Mouse (Mus musculus): Measurements from ENCODE around the gene Arpc3. TPM values are rescaled to one million over a fixed set of nuclear protein-coding genes. Genes with fewer than 3 reads are reported as not detected.
"Not testable (repeated sequence)": the region's sequence is repeated elsewhere in the genome, so short reads cannot be mapped to it uniquely, and the experiment has no call there.

The Arpc3 gene
- total RNA-seq, 2 experiments from 2014 or later = 54.0 to 63.0 TPM

GRCm38 (mm10) chr5:122397495-122397894, 5.8 kb downstream of the Arpc3 start:
- no peak for DNase-seq (ENCODE audit: low spot score)

DNA sequence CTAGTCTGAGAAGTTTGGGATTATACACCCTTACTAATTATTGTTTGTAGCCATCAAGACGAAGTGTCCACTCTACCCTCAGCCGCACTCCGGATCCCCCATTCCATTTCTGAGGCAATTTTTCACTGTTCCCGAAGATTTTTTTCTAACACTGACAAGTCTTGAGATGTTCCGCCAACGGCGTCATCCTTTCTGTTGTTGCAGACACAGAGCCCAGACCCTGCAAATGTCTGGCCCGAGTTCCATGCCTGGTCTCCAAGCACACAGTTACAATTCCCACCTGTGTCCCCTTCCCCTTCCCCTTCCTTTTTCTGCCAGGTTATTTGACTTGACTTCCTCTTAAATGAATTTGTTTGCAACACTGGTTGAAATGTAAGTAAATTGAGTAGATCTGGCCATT, 8.2 kb downstream of the Arpc3 start:
- DNase-seq (ENCODE audit: low spot score) = no peak

DNA sequence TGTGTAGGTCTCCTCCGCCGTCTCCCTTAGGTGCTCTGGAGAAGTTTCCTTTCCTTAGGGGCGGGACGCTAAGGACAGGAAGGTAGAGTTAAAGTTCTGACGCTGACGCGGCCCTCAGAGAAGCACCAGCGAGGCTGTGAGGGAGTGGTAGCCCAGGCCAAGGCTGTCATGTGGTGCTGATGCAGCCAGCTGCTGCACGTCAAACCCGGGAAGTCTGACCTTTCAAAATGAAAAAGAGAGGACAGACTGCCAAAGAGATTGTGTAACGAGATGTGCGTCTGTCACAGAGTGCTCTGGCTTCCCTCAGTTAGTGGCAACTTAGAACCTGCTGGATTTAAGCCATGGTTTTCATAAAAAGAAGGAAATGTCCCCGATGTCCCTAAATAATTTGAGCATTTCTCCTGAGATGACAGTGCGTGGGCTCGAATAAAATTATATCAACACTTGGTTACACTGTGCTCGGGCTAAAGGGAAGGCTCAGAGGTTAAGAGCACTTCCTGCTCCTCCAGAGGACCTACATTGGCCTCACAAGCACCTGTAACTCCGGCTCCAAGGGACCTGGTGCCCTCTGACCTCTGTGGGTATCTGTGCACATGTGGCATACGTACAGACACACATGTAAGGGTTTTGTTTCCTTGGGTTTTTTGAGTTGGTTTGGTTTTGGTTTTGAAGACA, 9.1 kb downstream of the Arpc3 start:
- peak; percentile 85 for DNase-seq (ENCODE audit: low spot score)

DNA sequence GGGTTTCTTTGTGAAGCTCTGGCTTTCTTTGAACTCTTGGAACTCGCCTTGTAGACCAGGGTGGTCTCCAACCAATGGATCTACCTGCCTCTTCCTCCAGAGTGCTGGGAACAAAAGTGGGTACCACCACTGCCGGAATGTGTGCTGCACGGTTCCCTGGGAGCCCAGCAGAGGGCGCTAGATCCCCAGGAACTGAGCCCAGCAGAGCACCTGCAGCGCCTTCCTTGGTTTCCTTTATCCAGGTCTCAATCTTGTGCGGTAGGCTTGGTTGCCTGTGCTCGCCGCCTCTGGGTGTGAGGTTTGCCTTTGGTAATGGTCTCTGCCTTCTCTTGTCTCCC, 9.6 kb downstream of the Arpc3 start:
- DNase-seq (ENCODE audit: low spot score) = peak; percentile 82

- no peak for DNase-seq (ENCODE audit: low spot score)
Measured at GRCm38 (mm10) chr5:122402160-122402559, 10.5 kb downstream of the Arpc3 start.

DNA sequence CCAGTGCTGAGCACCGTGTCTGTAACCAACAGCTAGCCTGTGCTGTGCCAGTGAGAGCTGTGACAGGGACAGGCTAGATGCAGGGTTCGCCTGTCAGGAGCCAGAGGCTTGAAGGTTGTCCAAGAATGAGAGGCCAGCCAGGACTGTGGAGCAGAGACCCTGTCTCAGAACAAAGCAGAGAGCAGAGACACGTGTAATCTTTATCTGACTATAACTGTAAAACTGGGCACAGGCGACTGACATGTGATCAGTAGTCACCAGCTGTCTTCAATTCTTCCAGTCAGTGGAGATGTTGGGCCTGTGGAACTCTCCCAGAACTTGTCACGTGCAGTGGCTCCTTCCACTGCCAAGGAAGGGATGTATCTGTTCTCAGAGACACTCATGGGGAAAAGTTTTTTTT, 11.1 kb downstream of the Arpc3 start:
- DNase-seq (ENCODE audit: low spot score) = peak; percentile 56

DNA sequence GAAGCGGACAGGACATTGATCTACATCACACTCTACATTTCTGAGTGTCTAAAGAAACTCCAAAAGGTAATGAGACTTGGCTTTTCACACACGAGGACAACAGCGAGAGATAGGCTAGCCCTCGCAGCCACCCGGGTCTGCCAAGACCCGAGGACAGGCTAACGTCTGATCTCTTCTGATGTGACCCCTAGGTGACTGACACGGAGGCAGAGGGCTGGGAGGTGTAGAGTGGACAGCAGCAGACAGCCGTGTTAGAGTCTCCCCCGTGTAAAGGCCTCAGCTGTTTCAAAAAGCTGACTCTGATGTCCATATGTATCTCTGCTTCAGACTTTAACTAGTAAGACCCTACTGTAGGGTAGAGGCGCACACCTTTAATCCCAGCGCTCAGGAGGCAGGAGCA, 11.7 kb downstream of the Arpc3 start:
- no peak for DNase-seq (ENCODE audit: low spot score)

- no peak for DNase-seq (ENCODE audit: low spot score)
Measured at GRCm38 (mm10) chr5:122405537-122405936, 13.9 kb downstream of the Arpc3 start.

- DNase-seq (ENCODE audit: low spot score) = no peak
Measured at GRCm38 (mm10) chr5:122409692-122410645, 18.3 kb downstream of the Arpc3 start.

DNA sequence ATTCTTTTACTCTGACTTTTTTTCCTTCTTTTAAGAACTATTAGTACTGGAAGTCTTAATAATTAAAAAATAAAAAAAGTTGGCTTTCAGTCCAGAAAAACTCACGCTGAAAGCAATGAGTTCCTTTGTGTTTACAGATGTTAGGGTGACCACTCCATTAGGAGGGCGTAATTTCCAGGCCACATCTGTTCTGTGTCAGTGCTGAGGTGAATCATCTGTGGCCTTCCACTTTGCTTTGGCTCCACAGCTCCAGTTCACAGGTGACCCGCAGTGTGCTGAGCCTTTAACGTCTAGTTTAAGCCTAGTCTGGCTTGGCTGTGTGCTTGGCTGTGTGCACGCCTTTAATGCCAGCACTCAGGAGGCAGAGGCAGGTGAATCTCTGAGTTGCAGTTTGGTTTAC, 20.2 kb downstream of the Arpc3 start:
- no peak for DNase-seq (ENCODE audit: low spot score)

- no peak for DNase-seq (ENCODE audit: low spot score)
Measured at GRCm38 (mm10) chr5:122412826-122413225, 21.1 kb downstream of the Arpc3 start.

- no peak for DNase-seq (ENCODE audit: low spot score)
Measured at GRCm38 (mm10) chr5:122414351-122414750, 22.7 kb downstream of the Arpc3 start.

- DNase-seq (ENCODE audit: low spot score) = no peak
Measured at GRCm38 (mm10) chr5:122415465-122415864, 23.8 kb downstream of the Arpc3 start.

GRCm38 (mm10) chr5:122420676-122421075, 29.0 kb downstream of the Arpc3 start:
- not testable (repeated sequence) for DNase-seq (ENCODE audit: low spot score)

DNA sequence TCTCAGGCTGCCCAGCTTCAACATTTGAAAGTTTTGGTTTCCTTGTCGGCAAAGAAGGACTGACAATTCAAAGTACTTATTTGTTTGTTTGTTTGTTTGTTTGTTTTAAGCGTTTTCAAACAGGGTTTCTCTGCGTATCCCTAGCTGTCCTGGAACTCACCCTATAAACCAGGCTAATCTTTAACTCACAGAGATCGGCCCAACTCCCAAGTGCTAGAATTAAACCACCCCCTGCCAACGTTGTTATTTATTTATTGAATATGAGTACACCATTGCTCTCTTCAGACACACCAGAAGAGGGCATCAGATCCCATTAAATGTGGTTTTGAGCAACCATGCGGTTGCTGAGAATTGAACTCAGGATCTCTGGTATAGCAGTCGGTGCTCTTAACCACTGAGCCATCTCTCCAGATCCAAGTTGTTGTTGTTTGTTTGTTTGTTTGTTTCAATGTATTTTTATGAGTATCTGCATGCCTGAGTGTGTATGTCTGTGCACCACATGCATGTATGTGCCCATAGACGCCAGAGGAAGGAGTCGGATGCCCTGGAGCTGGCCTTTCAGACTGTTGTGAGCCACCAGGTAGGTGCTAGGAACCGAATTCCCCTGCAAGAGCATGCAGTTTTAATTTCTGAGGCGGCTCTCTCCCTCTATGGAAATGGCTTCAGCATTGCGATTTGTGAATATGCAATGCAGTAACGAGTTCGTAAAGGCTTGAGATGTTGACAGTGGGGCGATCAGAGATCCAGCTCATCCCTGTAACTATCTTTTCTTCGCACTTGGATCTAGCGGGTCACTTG, 29.8 kb downstream of the Arpc3 start, which contains the start of gene Anapc7:
Anapc7 (plus strand) TSS at position 423 of the 798 bp plus-strand sequence.
- no peak for DNase-seq (ENCODE audit: low spot score)

GRCm38 (mm10) chr5:122422071-122422964, 30.6 kb downstream of the Arpc3 start:
- DNase-seq (ENCODE audit: low spot score) = peak; percentile 92

DNA sequence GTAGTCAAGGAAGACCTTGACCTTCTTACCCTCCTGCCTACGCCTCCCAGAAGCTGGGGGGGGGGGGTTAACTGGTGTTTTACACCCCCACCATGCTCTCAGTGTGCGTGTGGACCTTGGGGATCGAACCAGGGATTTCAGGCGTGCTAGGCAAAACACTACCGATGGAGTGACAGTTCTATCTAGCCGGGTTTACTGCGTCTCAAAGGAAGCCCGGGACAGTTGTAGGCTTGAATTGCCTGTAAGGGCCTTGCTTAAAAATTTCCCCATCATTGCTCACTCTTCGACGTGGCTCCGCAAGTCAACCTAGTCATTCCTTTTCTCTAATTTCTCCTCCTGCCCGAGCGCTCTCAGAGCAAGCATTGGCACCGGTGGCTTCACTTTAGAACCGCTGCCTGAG, 31.4 kb downstream of the Arpc3 start:
- DNase-seq (ENCODE audit: low spot score) = no peak

DNA sequence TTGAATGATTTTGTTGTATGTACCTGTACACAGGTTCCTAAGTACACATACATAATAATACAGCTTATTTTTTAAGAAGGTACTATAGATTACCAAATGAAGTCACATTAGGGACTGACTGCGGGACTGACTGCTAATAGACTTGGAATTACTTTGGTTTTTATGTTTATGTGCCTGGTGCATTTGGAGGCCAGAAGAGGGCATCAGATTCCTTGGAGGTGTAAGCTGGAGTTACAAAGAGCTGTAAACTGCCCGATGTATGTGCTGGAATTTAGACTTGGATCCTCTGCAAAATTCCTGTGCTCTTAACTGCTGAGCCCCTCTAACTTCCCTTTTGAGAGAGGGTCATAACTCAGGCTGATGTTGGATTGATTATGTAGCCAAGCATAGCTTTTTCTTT, 33.9 kb downstream of the Arpc3 start:
- no peak for DNase-seq (ENCODE audit: low spot score)

GRCm38 (mm10) chr5:122430036-122430775, 38.5 kb downstream of the Arpc3 start:
- DNase-seq (ENCODE audit: low spot score) = no peak

GRCm38 (mm10) chr5:122431221-122431620, 39.5 kb downstream of the Arpc3 start:
- no peak for DNase-seq (ENCODE audit: low spot score)
